ENCODE assay signal across 12 mouse cellular contexts in genomic region chr10:105230416-105230815, GRCm38 (mm10).
"Had no signal": no experiment of that assay in that cellular context is flagged by ENCODE, and none has a peak within 500 bp of the region (broad histone marks: within the 10 kb centered on the region; RNA-seq: fewer than 3 reads in every experiment).

No protein-coding gene starts in this region.

- H3K9ac ChIP-seq: lung, embryonic 14.5 days; midbrain, embryonic 12.5 days; midbrain, embryonic 15.5 days; neural tube, embryonic 12.5 days had no signal

- H3K27me3 ChIP-seq: midbrain, embryonic 12.5 days; midbrain, embryonic 15.5 days; neural tube, embryonic 12.5 days had no signal

- H3K4me2 ChIP-seq: lung, embryonic 14.5 days; midbrain, embryonic 12.5 days; midbrain, embryonic 15.5 days; neural tube, embryonic 12.5 days had no signal

- H3K4me3 ChIP-seq: midbrain, embryonic 10.5 days; midbrain, embryonic 12.5 days; midbrain, embryonic 15.5 days; neural tube, embryonic 12.5 days had no signal

- H3K9me3 ChIP-seq: midbrain, embryonic 10.5 days; midbrain, embryonic 12.5 days; midbrain, embryonic 15.5 days; neural tube, embryonic 12.5 days had no signal

- H3K4me1 ChIP-seq: midbrain, embryonic 10.5 days; midbrain, embryonic 12.5 days; midbrain, embryonic 15.5 days; neural tube, embryonic 12.5 days had no signal

- H3K27ac ChIP-seq: midbrain, embryonic 10.5 days; midbrain, embryonic 12.5 days; midbrain, embryonic 15.5 days; neural tube, embryonic 12.5 days had no signal

- H3K36me3 ChIP-seq: midbrain, embryonic 10.5 days; midbrain, embryonic 12.5 days; midbrain, embryonic 15.5 days; neural tube, embryonic 12.5 days had no signal

- DNase-seq: lung, adult 18-20 months; lung, embryonic 14.5 days; lung, postnatal 10 days; lung, postnatal 4 days; right cerebral cortex, postnatal 14 days; thymus, adult 18-20 months; thymus, postnatal 14 days; thymus, postnatal 36 days had no signal

- ATAC-seq: midbrain, embryonic 15.5 days had no signal
